Mouse (Mus musculus) CH12.LX (cell line): ENCODE data around the gene Patj.

ENCODE experiments used
- CHD2 ChIP-seq: IDR thresholded peaks from 2 replicates; pipeline ENCODE4 v1.6.1; 2011; ENCODE audit warnings: low read length, improper control_type of control experiment
- MEF2A ChIP-seq: IDR thresholded peaks from 2 replicates; pipeline ENCODE4 v1.6.1; 2014; ENCODE audit warnings: low read depth, mild to moderate bottlenecking, inconsistent platforms, low read length, improper control_type of control experiment, borderline replicate concordance
- NELFE ChIP-seq: IDR thresholded peaks from 2 replicates; pipeline ENCODE4 v1.6.1; 2011; ENCODE audit warnings: low read depth, low read length, improper control_type of control experiment
- POLR2A ChIP-seq: IDR thresholded peaks from 2 replicates; pipeline ENCODE4 v1.6.1; 2011; ENCODE audit warnings: low read depth, mild to moderate bottlenecking, improper control_type of control experiment, low read length

GRCm38 (mm10) chr4:98439261-98440005, 43.8 kb downstream of the Patj start:
- TF ChIP-seq NELFE: no peak
- no peak for TF ChIP-seq MEF2A
- no peak for TF ChIP-seq POLR2A
- no peak for TF ChIP-seq CHD2
